Mouse (Mus musculus): ENCODE results near the gene Ppp5c.
"Not testable (repeated sequence)": the region's sequence is repeated elsewhere in the genome, so short reads cannot be mapped to it uniquely, and the experiment has no call there.

Ppp5c gene

GRCm38 (mm10) chr7:17027588-17028343 lies at the start of gene Ppp5c:
Ppp5c (minus strand) TSS chr7:17027924.
- peak; percentile 93 for DNase-seq (ENCODE audit: low spot score)

DNA sequence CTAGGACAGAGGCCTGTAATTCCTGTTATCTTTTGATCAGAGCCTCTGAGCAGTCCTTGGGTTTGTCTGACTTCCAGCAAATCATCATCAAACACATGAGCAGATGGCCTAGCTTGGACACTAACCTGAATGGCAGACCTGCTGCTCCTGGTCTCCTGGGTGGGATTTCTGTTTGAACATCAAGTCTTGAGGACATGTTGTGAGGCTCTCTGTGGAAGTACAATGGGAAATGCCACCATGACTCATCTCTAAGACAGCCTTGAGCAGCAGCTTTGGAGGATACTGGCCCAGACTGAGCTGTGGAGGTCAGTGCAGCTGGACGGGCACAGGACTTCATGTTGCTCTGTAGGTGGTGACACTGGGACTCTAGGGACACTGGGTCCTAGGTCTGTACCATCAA lies 48.8 kb upstream of the Ppp5c start:
- DNase-seq (ENCODE audit: low spot score): no peak

GRCm38 (mm10) chr7:17073904-17074615 lies 46.3 kb upstream of the Ppp5c start, which contains the start of gene Psg16:
Psg16 (plus strand) TSS chr7:17074040.
- DNase-seq (ENCODE audit: low spot score): peak; percentile 87

DNA sequence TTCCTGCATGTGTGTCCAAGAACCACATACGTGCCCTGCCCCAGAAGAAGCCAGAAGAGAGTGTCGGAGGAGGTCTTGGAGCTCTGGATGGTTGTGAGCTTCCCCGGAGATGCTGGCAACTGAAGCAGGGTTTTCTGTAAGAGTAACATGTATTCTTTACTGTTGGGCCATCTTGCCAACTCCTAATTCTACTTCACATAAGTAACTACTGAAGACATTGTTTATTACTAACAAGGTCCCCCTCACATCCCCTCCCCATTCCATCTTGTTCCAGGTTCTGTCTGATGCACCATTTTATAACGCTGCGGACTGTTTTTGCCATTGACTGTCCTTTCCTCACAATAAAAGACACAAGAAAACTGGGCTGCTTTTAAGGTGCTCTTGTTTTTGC lies 45.8 kb upstream of the Ppp5c start:
- DNase-seq (ENCODE audit: low spot score): no peak

DNA sequence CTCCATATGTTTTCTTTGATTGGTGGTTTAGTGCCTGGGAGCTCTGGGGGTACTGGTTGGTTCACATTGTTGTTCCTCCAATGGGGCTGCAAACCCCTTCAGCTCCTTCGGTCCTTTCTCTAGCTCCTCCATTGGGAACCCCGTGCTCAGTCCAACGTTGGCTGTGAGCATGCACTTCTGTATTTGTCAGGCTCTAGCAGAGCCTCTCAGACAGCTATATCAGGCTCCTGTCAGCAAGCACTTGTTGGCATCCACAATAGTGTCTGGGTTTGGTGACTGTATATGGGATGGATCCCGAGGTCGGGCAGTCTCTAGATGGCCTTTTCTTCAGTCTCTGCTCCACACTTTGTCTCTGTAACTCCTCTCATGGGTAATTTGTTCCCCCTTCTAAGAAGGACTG lies 39.9 kb upstream of the Ppp5c start:
- not testable (repeated sequence) for DNase-seq (ENCODE audit: low spot score)

DNA sequence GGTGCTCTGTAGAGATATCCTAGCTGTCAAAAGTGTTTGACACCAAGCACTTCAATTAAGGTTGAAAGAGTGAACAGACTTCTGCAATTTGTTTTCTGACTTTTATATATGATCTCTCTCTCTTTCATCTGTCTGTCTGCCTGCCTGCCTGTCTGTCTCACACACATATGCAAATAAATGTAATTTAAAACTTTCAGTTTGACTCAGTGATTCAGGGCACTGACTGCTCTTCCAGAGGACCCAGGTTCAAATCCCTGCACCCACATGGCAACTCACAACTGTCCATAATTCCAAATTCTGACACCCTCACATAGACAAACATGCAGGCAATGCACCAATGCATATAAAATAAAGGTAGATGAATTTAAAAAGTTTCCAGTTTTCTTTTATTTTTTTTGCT lies 39.3 kb upstream of the Ppp5c start:
- no peak for DNase-seq (ENCODE audit: low spot score)

DNA sequence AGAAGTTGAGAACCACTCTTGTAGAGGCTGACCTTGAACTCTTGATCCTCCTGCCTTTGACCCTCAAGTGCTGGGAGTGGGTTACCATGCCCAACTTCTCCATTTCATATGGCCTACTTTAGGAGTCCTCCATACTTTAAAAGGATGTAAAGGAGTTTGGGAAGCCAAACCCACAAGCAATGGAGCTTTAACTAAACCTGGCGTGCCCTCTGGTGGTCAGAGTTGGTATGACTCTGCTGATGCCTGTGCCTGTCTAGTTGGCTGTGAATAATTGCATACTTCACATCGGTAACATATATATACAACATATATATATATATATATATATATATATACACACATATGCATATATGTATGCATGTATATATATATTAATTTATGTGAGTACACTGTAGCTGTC lies 38.7 kb upstream of the Ppp5c start:
- DNase-seq (ENCODE audit: low spot score): peak; percentile 94

GRCm38 (mm10) chr7:17065620-17066019 lies 37.9 kb upstream of the Ppp5c start:
- no peak for DNase-seq (ENCODE audit: low spot score)

DNA sequence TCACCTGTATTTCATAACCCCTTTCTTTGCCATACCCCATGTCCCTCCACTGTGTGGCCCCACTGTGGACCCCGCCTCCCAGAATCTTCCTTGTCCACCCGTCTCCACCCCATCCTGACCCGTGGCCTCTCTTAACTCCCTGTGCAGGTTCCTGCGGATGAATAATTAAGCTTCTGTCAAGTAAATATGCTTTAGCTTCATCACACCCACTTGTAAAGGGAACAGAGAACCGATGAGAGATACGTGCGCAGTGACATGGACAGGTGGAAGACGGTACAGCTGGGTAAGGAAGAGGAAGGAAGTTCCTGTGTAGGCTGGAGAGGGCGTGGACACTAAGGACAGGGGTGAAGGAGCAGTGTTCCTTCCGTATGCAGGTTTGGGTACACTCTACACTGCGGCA lies 35.1 kb upstream of the Ppp5c start:
- peak; percentile 28 for DNase-seq (ENCODE audit: low spot score)

GRCm38 (mm10) chr7:17062389-17062788 lies 34.7 kb upstream of the Ppp5c start, which contains the start of gene Hif3a:
Hif3a (minus strand) TSS chr7:17062427.
- DNase-seq (ENCODE audit: low spot score): peak; percentile 85

GRCm38 (mm10) chr7:17060782-17061605 lies 33.3 kb upstream of the Ppp5c start:
- DNase-seq (ENCODE audit: low spot score): no peak

DNA sequence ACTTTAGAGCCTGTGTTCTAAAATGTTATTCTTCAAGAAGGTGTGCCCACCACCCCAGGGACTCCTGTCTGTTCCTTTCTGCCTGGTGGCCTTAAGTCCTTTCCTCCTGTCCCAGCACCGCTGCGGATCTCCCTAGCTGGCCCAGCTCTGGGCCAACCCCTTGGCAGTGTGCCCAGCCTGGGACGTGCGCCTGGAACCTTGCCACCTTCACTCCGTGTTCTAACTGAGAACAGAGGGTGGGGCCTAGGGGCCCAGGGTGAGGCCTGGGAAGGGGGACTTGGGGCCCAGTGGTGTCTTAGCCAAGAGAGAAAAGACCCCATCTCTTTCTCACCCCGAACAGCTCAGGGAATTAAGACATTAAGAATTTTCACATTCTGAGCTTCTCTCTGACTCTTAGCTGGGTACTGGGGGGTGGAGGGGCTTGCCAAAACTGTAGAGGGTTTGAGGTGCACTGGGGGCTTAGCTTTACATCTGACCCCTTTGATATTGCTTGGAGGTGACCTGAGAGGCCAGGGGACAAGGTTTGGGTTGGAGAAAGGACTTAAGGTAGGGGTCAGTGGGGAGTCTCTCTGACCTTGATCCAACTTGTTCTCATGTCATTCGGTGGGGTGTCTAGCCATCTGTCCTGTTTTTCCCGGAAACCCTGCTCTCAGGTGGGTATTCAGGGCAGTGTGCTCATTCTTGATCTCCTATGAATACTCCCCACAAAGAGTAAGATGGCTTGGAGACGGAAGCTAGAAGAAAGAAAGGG lies 32.5 kb upstream of the Ppp5c start:
- DNase-seq (ENCODE audit: low spot score): peak; percentile 34

DNA sequence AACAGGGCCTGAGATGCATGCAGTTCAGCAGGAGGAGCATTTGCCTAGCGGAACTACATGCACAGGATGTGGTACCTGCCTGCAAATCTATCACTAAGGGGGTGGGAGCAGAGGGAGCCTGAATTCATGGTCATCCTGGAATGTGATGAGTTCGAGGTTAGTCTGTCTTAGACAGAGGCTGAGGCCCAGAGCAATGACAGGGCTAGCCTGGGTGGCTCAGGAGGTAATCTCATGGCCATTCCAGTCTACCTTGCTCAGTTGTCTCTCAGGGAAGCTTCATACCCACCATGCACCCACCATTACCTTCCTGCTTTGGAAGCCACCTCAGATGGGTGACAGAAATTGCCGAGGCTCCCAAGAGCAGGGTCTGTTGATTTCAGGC lies 31.7 kb upstream of the Ppp5c start:
- DNase-seq (ENCODE audit: low spot score): no peak

GRCm38 (mm10) chr7:17058816-17059462 lies 31.2 kb upstream of the Ppp5c start:
- peak; percentile 31 for DNase-seq (ENCODE audit: low spot score)

GRCm38 (mm10) chr7:17058071-17058689 lies 30.5 kb upstream of the Ppp5c start:
- peak; percentile 74 for DNase-seq (ENCODE audit: low spot score)

DNA sequence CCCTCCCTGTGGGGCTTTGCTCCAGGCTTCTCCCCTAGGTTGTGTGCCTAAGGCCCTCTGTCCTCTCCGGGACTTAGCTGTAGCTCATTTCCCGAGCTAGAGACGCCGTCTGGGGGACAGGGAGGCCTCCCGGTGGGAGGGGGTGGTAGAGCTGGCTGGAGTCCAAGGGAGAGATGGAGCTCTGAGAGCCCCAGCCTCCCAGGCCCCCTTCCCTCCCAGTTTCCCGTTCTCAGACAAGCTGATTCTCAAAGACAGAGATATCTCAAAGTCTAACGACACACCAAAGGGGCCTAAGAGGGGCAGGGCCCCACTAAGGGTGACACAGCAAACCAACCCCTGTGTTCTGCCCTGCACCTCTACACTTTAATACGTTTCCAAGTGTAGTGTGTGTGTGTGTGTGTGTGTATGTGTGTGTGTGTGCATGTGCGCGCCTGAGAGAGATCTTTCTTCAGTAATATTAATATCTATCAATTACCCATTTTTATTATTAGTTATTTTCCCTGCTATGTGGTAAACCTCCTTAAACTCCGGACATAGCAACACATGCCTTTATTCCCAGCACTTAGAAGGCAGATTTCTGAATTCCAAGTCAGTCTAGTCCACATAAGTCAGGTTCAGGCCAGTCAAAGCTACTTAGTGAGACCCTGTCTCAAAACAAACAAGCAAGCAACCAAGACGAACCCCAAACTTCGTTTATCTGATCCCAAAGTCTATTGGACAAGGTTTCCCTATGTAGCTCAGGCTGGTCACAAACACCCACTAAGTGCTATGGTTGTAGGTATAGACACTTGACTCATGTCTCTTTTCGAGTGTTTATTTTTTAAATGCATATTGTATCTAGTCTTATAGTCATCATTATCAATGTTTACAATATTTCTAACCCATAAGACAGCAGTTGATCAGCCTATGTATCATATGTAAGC lies 29.1 kb upstream of the Ppp5c start:
- peak; percentile 46 for DNase-seq (ENCODE audit: low spot score)

DNA sequence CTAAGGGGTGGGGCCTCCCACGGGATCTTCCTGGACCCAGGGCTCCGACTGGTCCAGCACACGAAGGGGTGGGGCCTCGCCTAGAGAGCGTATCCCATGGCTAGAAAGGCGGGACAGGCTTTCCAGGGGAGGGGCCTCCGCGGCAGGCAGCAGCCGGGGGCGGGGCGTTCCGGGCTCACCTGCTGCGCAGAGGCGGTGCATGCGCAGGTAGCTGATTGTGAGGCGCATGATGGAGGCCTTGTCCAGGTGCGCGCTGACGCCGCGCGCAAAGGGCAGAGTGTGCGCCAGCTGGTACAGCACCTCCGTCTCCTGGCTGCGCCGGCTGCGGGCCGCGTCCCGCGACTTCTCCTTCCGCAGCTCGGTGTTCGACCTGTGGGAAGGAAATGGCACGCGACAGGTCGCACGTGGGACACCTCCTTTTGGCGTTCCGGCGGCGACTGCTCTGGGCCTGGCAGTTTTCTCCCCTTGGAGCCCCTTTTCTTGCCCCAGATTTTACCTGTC lies 28.4 kb upstream of the Ppp5c start:
- peak; percentile 83 for DNase-seq (ENCODE audit: low spot score)

DNA sequence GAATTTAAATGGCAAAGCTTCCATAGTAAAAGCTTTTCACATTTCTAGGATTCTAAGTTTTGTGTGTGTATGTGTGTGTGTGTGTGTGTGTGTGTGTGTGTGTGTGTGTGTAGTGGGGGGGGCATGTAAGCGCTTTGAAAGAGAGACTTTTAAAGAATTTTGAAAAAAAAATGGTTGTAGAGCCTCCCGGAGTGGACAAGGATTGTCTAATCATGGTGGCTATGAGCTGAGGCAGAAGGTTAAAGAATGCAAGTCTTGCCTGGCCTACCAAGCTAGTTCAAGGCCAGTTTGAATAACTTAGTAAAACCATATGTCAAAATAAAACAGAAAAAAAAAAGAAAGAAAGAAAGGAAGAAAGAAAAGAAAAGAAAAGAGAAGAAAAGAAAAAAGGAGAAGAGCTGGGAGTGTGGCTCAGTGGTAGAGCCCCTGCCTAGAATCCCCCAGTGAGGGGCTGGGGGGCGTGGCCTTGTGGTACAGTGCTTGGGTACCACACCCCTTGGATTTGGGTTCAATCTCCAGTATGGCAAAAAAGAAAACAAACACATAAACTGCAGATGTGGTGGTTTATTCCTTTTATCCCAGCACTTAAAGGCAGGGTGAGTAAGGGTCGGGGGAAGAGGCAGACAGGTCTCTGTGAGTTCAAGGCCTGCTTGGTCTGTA lies 27.7 kb upstream of the Ppp5c start:
- DNase-seq (ENCODE audit: low spot score): no peak
